Mouse (Mus musculus) left cerebral cortex, postnatal 14 days (tissue): ENCODE measurements around the gene Egfl7. TPM values are rescaled to one million over a fixed set of nuclear protein-coding genes. Genes with fewer than 3 reads are reported as not detected.

ENCODE experiments used
- DNase-seq, 2 experiments: peaks; one replicate each; pipeline ENCODE4 v3.0.0; 2021 to 2022; ENCODE audit warnings: low spot score in 2 of 2, mixed read lengths in 1 of 2
- intact Hi-C: fragments of 180-260 bp; cut with DNase I; formaldehyde crosslinking; loops from one replicate; pipeline ENCODE4 v1.15.1; 2025
- total RNA-seq, 2 experiments: library from RNA; stranded (reverse); gene quantifications; 2 replicates each; pipeline ENCODE4 v1.2.3; 2021

Egfl7 gene
- total RNA-seq, 2 experiments from 2014 or later, result 68.5 to 78.9 TPM

- peak; percentile 22 to 60 for DNase-seq
- intact Hi-C loops, result no loop called here
These were observed 24.2 kb downstream of the Egfl7 start, which contains the start of gene Agpat2 for GRCm38 (mm10) chr2:26603720-26604671. Agpat2 (minus strand) TSS chr2:26604417.

- intact Hi-C loops, result no loop called here
- no peak for DNase-seq
These were observed 25.5 kb downstream of the Egfl7 start for GRCm38 (mm10) chr2:26605331-26605730.

- intact Hi-C loops, result no loop called here
These were observed 26.8 kb downstream of the Egfl7 start for GRCm38 (mm10) chr2:26606579-26606978.

GRCm38 (mm10) chr2:26607056-26607910 lies 27.5 kb downstream of the Egfl7 start:
- no peak for DNase-seq
- intact Hi-C loops, result no loop called here

More at GRCm38 (mm10) chr2:26606579-26606978, 26.8 kb downstream of the Egfl7 start:
- no peak for DNase-seq

- no peak for DNase-seq
These were observed 29.0 kb downstream of the Egfl7 start for GRCm38 (mm10) chr2:26608781-26609180.

GRCm38 (mm10) chr2:26609261-26609661 lies 29.4 kb downstream of the Egfl7 start:
- intact Hi-C loops, result no loop called here

More at GRCm38 (mm10) chr2:26608781-26609180, 29.0 kb downstream of the Egfl7 start:
- intact Hi-C loops, result no loop called here

GRCm38 (mm10) chr2:26610526-26610925 lies 30.7 kb downstream of the Egfl7 start:
- intact Hi-C loops, result no loop called here
- no peak for DNase-seq

More at GRCm38 (mm10) chr2:26609261-26609661, 29.4 kb downstream of the Egfl7 start:
- no peak for DNase-seq

- intact Hi-C loops, result no loop called here
These were observed 31.2 kb downstream of the Egfl7 start for GRCm38 (mm10) chr2:26611054-26611453.

GRCm38 (mm10) chr2:26611896-26612295 lies 32.1 kb downstream of the Egfl7 start:
- no peak for DNase-seq

More at GRCm38 (mm10) chr2:26611054-26611453, 31.2 kb downstream of the Egfl7 start:
- no peak for DNase-seq

GRCm38 (mm10) chr2:26614903-26615302 lies 35.1 kb downstream of the Egfl7 start:
- intact Hi-C loops, result no loop called here
- DNase-seq, result no peak

More at GRCm38 (mm10) chr2:26611896-26612295, 32.1 kb downstream of the Egfl7 start:
- intact Hi-C loops, result no loop called here

GRCm38 (mm10) chr2:26615459-26616124 lies 35.8 kb downstream of the Egfl7 start:
- intact Hi-C loops, result no loop called here
- DNase-seq, result no peak

GRCm38 (mm10) chr2:26617331-26617730 lies 37.5 kb downstream of the Egfl7 start:
- no peak for DNase-seq
- intact Hi-C loops, result no loop called here

- intact Hi-C loops, result no loop called here
- no peak for DNase-seq
These were observed 38.1 kb downstream of the Egfl7 start for GRCm38 (mm10) chr2:26617928-26618327.

GRCm38 (mm10) chr2:26621246-26621645 lies 41.4 kb downstream of the Egfl7 start:
- no peak for DNase-seq
- intact Hi-C loops, result no loop called here

GRCm38 (mm10) chr2:26622984-26623383 lies 43.2 kb downstream of the Egfl7 start:
- intact Hi-C loops, result no loop called here
- no peak for DNase-seq

GRCm38 (mm10) chr2:26625419-26625818 lies 45.6 kb downstream of the Egfl7 start:
- no peak for DNase-seq
- intact Hi-C loops, result no loop called here

GRCm38 (mm10) chr2:26626081-26626480 lies 46.3 kb downstream of the Egfl7 start:
- intact Hi-C loops, result no loop called here
- DNase-seq, result no peak

- peak; percentile 91 to 93 for DNase-seq
- intact Hi-C loops, result no loop called here
These were observed 48.3 kb downstream of the Egfl7 start, which contains the start of gene Fam69b for GRCm38 (mm10) chr2:26627921-26628739. Fam69b (plus strand) TSS chr2:26628457.
